15 mouse cellular contexts compared by ENCODE assay signal in the genomic region with DNA sequence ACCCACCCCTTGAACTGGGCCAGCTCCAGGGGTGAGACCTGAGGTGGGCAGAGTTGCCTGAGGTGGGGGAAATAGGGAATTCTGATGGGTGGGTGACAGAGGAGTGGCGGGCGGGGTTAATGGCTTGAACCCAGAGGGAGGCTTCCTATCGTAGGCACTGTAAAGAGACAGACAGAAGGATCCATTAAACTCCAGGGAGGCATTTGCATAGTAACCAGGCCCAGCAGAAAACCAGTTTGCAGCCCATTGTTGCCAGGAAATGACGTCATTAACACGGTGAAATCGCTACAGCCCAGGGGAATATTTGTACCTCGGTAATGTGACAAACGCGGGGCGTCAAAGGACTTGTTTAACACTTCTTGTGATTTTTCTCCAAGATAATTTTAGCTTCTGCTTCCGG. TPM values are rescaled to one million over a fixed set of nuclear protein-coding genes. Genes with fewer than 3 reads are reported as not detected.
DNase-seq lines count a peak whose midpoint lies in the region; ATAC-seq and TF ChIP-seq lines count a peak whose summit lies in the region.
"Had no signal": no experiment of that assay in that cellular context is flagged by ENCODE, and none has a peak within 500 bp of the region (broad histone marks: within the 10 kb centered on the region; RNA-seq: fewer than 3 reads in every experiment).

No protein-coding gene starts in this region.

- H3K4me1 ChIP-seq in ES-Bruce4 (ENCODE audit: control insufficient read depth, insufficient read depth, low read length) = peaks cover 13% of the 10 kb centered on the region
- peaks cover 26% of the 10 kb centered on the region for H3K4me1 ChIP-seq in neural tube, embryonic 13.5 days (replicated peaks)
- H3K4me1 ChIP-seq: embryonic facial prominence, embryonic 13.5 days had no signal

- peak overlapping the region; percentile 47; the same call in 1 of the 2 replicates for H3K4me3 ChIP-seq in ES-Bruce4 (ENCODE audit: low read depth, low read length)
- H3K4me3 ChIP-seq in neural tube, embryonic 13.5 days = no peak overlapping the region
- H3K4me3 ChIP-seq: embryonic facial prominence, embryonic 13.5 days; forebrain, embryonic 10.5 days; heart, embryonic 13.5 days; limb, embryonic 15.5 days had no signal

- H3K4me2 ChIP-seq in neural tube, embryonic 13.5 days = peak overlapping the region; percentile 39
- H3K4me2 ChIP-seq: embryonic facial prominence, embryonic 13.5 days; heart, embryonic 13.5 days; limb, embryonic 15.5 days; lung, embryonic 14.5 days had no signal

- peak; percentile 22 for DNase-seq in layer of hippocampus, adult 9-11 months
- DNase-seq in layer of hippocampus, adult 9-10 months (ENCODE audit: low spot score) = no peak
- peak; percentile 19 for DNase-seq in T-cell, adult 2 months (ENCODE audit: low spot score)
- no peak for DNase-seq in adrenal gland, adult 2 months
- no peak for DNase-seq in heart, adult 18-20 months
- DNase-seq: cerebellum, postnatal 25 days; gastrocnemius, postnatal 25 days; kidney, adult 18-20 months; lung, embryonic 14.5 days had no signal

- H3K9me3 ChIP-seq in ES-Bruce4 (replicated peaks; ENCODE audit: control insufficient read depth, insufficient read depth, low read length, poor library complexity, severe bottlenecking) = peaks cover 28% of the 10 kb centered on the region
- no peaks in the 10 kb centered on the region for H3K9me3 ChIP-seq in neural tube, embryonic 13.5 days
- H3K9me3 ChIP-seq: embryonic facial prominence, embryonic 13.5 days; forebrain, embryonic 10.5 days; heart, embryonic 13.5 days; limb, embryonic 15.5 days had no signal

- H3K27ac ChIP-seq in ES-Bruce4 (ENCODE audit: insufficient read depth, low read length) = peak overlapping the region; percentile 98
- peak overlapping the region; percentile 33; the same call in 1 of the 2 replicates for H3K27ac ChIP-seq in neural tube, embryonic 13.5 days (replicated peaks)
- H3K27ac ChIP-seq: embryonic facial prominence, embryonic 13.5 days; forebrain, embryonic 10.5 days; heart, embryonic 13.5 days; limb, embryonic 15.5 days had no signal

- no peak for TF ChIP-seq CTCF in ES-Bruce4 (IDR thresholded peaks at IDR 0.05; ENCODE audit: low read depth, low read length)

- no peaks in the 10 kb centered on the region for H3K27me3 ChIP-seq in ES-Bruce4 (ENCODE audit: control insufficient read depth, insufficient read depth, low read length, poor library complexity, severe bottlenecking)
- no peaks in the 10 kb centered on the region for H3K27me3 ChIP-seq in neural tube, embryonic 13.5 days
- H3K27me3 ChIP-seq: embryonic facial prominence, embryonic 13.5 days; heart, embryonic 13.5 days; limb, embryonic 15.5 days had no signal

- TF ChIP-seq POLR2A in ES-Bruce4 (IDR thresholded peaks at IDR 0.05; ENCODE audit: insufficient read depth, low read length) = no peak

- peak; percentile 77 for ATAC-seq in neural tube, embryonic 13.5 days (ENCODE audit: low read depth)

- H3K36me3 ChIP-seq in ES-Bruce4 (ENCODE audit: control insufficient read depth, insufficient read depth, low read length, poor library complexity, severe bottlenecking) = peaks cover 36% of the 10 kb centered on the region
- H3K36me3 ChIP-seq in neural tube, embryonic 13.5 days = no peaks in the 10 kb centered on the region

- peak overlapping the region; percentile 42; the same call in 1 of the 2 replicates for H3K9ac ChIP-seq in ES-Bruce4 (ENCODE audit: low read depth, poor library complexity, severe bottlenecking)
- no peak overlapping the region for H3K9ac ChIP-seq in neural tube, embryonic 13.5 days
- H3K9ac ChIP-seq: embryonic facial prominence, embryonic 13.5 days; heart, embryonic 13.5 days; limb, embryonic 15.5 days; lung, embryonic 14.5 days had no signal

- peak; percentile 88 for TF ChIP-seq EP300 in ES-Bruce4 (IDR thresholded peaks at IDR 0.05; ENCODE audit: insufficient read depth, low read depth, low read length)

- WGBS in neural tube, embryonic 13.5 days = 19% methylated on average over 11 of the region's 11 CpGs

RNA-seq across cellular contexts. Expression of a gene that starts 27.8 kb away (rescaled TPM):
- 130 and 133 TPM in 2 replicates for polyA plus RNA-seq in ES-Bruce4 (2011; ENCODE audit: insufficient read depth, insufficient read length, low read depth, missing spikeins)
- 26.3 and 28.1 TPM in 2 replicates for polyA plus RNA-seq in neural tube, embryonic 13.5 days (2015; fragmentation: Nextera tagmentation; extraction: Ambion mirVana)
- 10 to 100 TPM; 24.5 to 34.1 TPM for total RNA-seq in adrenal gland, adult 2 months (2021)
- 15.6 and 17.4 TPM in 2 replicates for polyA plus RNA-seq in adrenal gland, adult 2 months (2012; rRNA removed)
- total RNA-seq in heart, adult 18-20 months (2021) = 1 to 10 TPM; 6.9 to 7.5 TPM

Comparison
In these comparisons a context has a peak if more than half of its experiments do, and no peak if none do; other contexts are left out.
1. DNase-seq: peak in layer of hippocampus, adult 9-11 months (single experiment) and T-cell, adult 2 months (single experiment); none in layer of hippocampus, adult 9-10 months (single experiment), adrenal gland, adult 2 months (single experiment) and heart, adult 18-20 months (0 of 2).